Mouse (Mus musculus) myocyte (in vitro differentiated cells): ENCODE results near the gene Fos. TPM values are rescaled to one million over a fixed set of nuclear protein-coding genes. Genes with fewer than 3 reads are reported as not detected.

Experiments used
- H3K27me3 ChIP-seq: one replicate; pipeline ENCODE4 v1.6.1; 2011; ENCODE audit not compliant: control insufficient read depth, insufficient read depth, insufficient read length
- H3K36me3 ChIP-seq: one replicate; pipeline ENCODE4 v1.6.1; 2011; ENCODE audit not compliant: control insufficient read depth, insufficient read depth
- H3K4me2 ChIP-seq: one replicate; pipeline ENCODE4 v1.6.1; 2011; ENCODE audit warnings: low read depth, control low read depth
- H3K4me3 ChIP-seq: one replicate; pipeline ENCODE4 v1.5.1; 2011; ENCODE audit warnings: mild to moderate bottlenecking, control low read depth, moderate library complexity
- H3K79me2 ChIP-seq: one replicate; pipeline ENCODE4 v1.6.1; 2011; ENCODE audit not compliant: control insufficient read depth, insufficient read depth
- H3ac ChIP-seq: one replicate; pipeline ENCODE4 v1.6.1; 2011; ENCODE audit not compliant: control insufficient read depth, insufficient read length
- CEBPB ChIP-seq: IDR thresholded peaks from 2 replicates; pipeline ENCODE4 v1.6.1; 2011; ENCODE audit warnings: mild to moderate bottlenecking, moderate library complexity; ENCODE audit not compliant: poor library complexity, insufficient read depth, severe bottlenecking
- E2F4 ChIP-seq: IDR thresholded peaks from one replicate; pipeline ENCODE4 v1.6.1; 2011; ENCODE audit warnings: mild to moderate bottlenecking, control low read depth, moderate library complexity; ENCODE audit not compliant: insufficient read depth
- MAX ChIP-seq: IDR thresholded peaks from one replicate; pipeline ENCODE4 v1.6.1; 2011; ENCODE audit warnings: low read depth, mild to moderate bottlenecking, control low read depth
- MYOD1 ChIP-seq, 3 experiments: IDR thresholded peaks; one replicate each; pipeline ENCODE4 v1.6.1; 2011; ENCODE audit warnings: control low read depth in 2 of 3, low read depth in 2 of 3, mild to moderate bottlenecking in 2 of 3, moderate library complexity in 1 of 3; ENCODE audit not compliant: insufficient read length in 2 of 3, control insufficient read depth in 1 of 3
- MYOG ChIP-seq, 3 experiments: IDR thresholded peaks; one replicate each; pipeline ENCODE4 v1.6.1; 2011; ENCODE audit warnings: control low read depth in 2 of 3, low read depth in 2 of 3, mild to moderate bottlenecking in 2 of 3; ENCODE audit not compliant: insufficient read length in 2 of 3, control insufficient read depth in 1 of 3, insufficient read depth in 1 of 3
- POLR2A ChIP-seq: IDR thresholded peaks from one replicate; pipeline ENCODE4 v1.6.1; 2011; ENCODE audit warnings: low read depth, mild to moderate bottlenecking, control low read depth, moderate library complexity; ENCODE audit not compliant: insufficient read length
- POLR2AphosphoS2 ChIP-seq: IDR thresholded peaks from one replicate; pipeline ENCODE4 v1.6.1; 2011; ENCODE audit warnings: low read depth, control low read depth; ENCODE audit not compliant: insufficient read length
- REST ChIP-seq: IDR thresholded peaks from one replicate; pipeline ENCODE4 v1.6.1; 2011; ENCODE audit warnings: mild to moderate bottlenecking, control low read depth, moderate library complexity; ENCODE audit not compliant: insufficient read depth, insufficient read length
- SRF ChIP-seq: IDR thresholded peaks from one replicate; pipeline ENCODE4 v1.6.1; 2011; ENCODE audit warnings: low read depth; ENCODE audit not compliant: control insufficient read depth, insufficient read length
- TCF12 ChIP-seq: IDR thresholded peaks from one replicate; pipeline ENCODE4 v1.6.1; 2011; ENCODE audit warnings: mild to moderate bottlenecking, control low read depth; ENCODE audit not compliant: poor library complexity, insufficient read depth, severe bottlenecking
- TCF3 ChIP-seq: IDR thresholded peaks from one replicate; pipeline ENCODE4 v1.6.1; 2011; ENCODE audit warnings: low read depth, control low read depth; ENCODE audit not compliant: insufficient read length
- USF1 ChIP-seq: IDR thresholded peaks from one replicate; pipeline ENCODE4 v1.6.1; 2011; ENCODE audit warnings: low read depth, mild to moderate bottlenecking, control low read depth, moderate library complexity
- polyA plus RNA-seq: library from polyadenylated mRNA; unstranded; fragments of >200 nt; fragmentation: generic; extraction: Trizol; gene quantifications from one replicate; pipeline ENCODE4 v1.2.1, GENCODE M21; 2012; ENCODE audit warnings: missing spikeins

The Fos gene
- polyA plus RNA-seq, 1 experiment = 3.1 TPM

DNA sequence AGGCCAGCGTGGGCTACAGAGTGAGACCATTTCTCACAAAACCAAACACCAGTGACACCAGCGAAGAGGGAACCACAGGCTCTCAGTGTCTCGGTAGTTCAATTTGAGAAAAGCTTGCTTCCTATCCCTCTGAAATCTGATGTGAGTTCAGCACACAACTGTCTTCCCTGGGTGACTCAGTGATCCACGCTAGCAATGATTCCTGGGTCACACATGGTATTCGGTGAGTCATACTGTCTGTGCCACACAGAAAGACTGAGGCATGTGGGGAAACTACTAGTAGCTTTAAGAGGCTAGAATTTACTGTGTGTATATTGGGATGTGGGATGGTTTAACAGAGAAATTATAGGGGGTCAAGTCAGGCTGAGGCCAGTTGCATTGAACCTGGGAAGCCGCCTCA is 45.9 kb downstream of the Fos start:
- no peaks in the 10 kb centered on the region for H3K27me3 ChIP-seq
- H3K79me2 ChIP-seq = no peaks in the 10 kb centered on the region
- H3K36me3 ChIP-seq = no peaks in the 10 kb centered on the region
- TF ChIP-seq TCF12 (no peak), CEBPB (no peak), MYOG (IDR thresholded peaks at IDR 0.05; ENCODE audit: control insufficient read depth in 1 of 3, insufficient read depth in 1 of 3, insufficient read length in 2 of 3, low read depth in 2 of 3) (peak in 1 of 3 experiments; percentile 38), TCF3 (no peak), MYOD1 (IDR thresholded peaks at IDR 0.05; ENCODE audit: control insufficient read depth in 1 of 3, insufficient read length in 2 of 3, low read depth in 2 of 3) (peak in 2 of 3 experiments; percentile 54 to 72), POLR2A (no peak), SRF (no peak)
- H3K4me2 ChIP-seq = peak overlapping the region; percentile 72
- H3ac ChIP-seq = no peak overlapping the region
- no peak overlapping the region for H3K4me3 ChIP-seq

DNA sequence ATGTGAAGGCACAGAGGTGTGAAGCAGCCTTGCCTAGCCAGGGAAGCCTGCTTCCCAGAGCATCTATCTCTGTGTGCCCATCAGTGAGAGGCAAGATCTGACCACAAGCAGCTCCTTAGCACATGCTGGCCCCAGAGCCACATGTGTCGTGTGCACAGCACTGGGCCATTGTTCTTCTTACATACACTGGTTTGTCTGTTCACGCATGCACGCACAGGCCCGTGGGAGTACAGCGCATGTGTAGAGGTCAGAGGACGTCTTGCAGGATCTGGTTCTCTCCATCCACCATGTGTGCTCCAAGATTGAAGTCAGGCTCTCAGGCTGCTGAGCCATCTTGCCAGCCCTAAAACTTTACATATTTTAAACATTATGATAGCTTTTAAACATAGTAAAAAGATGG is 47.4 kb downstream of the Fos start:
- Histone ChIP-seq H3ac (no peak overlapping the region), H3K4me2 (no peak overlapping the region), H3K27me3 (no peaks in the 10 kb centered on the region), H3K36me3 (no peaks in the 10 kb centered on the region), H3K79me2 (no peaks in the 10 kb centered on the region), H3K4me3 (no peak overlapping the region)
- TF ChIP-seq TCF12 = no peak
- TF ChIP-seq REST = no peak
- no peak for TF ChIP-seq MYOG (IDR thresholded peaks at IDR 0.05; ENCODE audit: control insufficient read depth in 1 of 3, insufficient read depth in 1 of 3, insufficient read length in 2 of 3, low read depth in 2 of 3)
- no peak for TF ChIP-seq SRF
- TF ChIP-seq POLR2A = no peak
- TF ChIP-seq CEBPB = no peak
- no peak for TF ChIP-seq POLR2AphosphoS2

DNA sequence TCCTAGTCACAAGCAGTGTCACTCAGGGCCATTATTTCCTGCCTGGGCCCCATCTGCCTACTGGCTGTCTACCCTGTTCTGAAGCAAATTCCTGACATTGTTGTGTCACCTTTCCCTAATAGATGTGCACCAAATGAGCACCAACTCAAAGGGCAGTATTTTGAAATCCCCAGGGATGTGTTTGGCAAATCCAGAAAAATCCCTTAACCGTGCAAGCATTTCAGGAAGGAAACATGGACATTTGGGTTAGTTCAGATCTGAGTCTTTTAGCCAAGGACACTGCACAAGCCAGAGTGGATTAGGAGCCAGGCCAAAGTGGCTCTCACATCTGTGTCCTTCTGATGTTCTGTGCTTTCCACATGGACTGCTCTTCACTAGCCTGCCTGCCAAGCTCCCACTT is 48.0 kb downstream of the Fos start:
- Histone ChIP-seq H3K4me3 (no peak overlapping the region), H3K4me2 (no peak overlapping the region), H3ac (no peak overlapping the region), H3K36me3 (no peaks in the 10 kb centered on the region), H3K27me3 (no peaks in the 10 kb centered on the region), H3K79me2 (no peaks in the 10 kb centered on the region)
- TF ChIP-seq USF1 (no peak), MYOD1 (IDR thresholded peaks at IDR 0.05; ENCODE audit: control insufficient read depth in 1 of 3, insufficient read length in 2 of 3, low read depth in 2 of 3) (no peak), MAX (no peak), POLR2A (no peak), E2F4 (no peak), SRF (no peak), TCF12 (no peak), MYOG (IDR thresholded peaks at IDR 0.05; ENCODE audit: control insufficient read depth in 1 of 3, insufficient read depth in 1 of 3, insufficient read length in 2 of 3, low read depth in 2 of 3) (no peak), POLR2AphosphoS2 (no peak)

DNA sequence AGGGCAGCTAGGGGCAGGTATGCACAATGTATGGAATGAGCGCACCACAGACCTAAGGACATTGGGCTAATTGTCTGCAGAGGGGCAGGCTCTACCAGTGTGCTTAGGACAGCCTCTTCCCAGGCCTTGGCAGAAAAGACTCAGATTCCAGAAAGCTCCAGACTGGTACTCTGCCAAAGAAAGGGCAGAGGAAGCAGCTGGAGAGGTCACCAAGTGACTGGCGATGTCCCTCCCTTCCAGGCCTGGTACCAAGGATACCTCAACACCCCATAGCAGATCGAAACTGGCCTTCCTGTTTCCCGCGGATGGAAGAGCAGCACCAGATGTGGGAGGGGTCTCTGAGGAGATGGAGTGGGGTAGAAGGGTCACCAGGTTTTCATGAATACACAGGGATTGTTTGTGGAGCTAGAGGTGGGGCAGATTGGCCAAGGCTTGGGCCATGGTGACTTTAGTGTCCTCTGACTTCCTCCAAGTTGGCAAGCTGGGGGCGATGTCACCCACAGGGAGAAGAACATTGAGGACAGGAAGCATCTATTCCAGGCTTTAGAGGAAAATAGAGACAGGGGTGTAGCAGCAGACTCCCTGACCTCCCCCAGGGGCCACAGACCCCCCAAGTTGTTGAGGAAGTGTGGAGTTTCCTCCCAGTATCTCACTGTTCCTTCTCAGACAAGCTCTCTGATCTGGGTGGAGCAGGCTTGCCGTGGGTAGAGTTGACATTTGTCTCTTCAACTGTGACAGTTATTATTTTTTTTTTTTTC is 49.1 kb downstream of the Fos start:
- TF ChIP-seq TCF3 (no peak), MYOD1 (IDR thresholded peaks at IDR 0.05; ENCODE audit: control insufficient read depth in 1 of 3, insufficient read length in 2 of 3, low read depth in 2 of 3) (peak in 1 of 3 experiments; percentile 59), MYOG (IDR thresholded peaks at IDR 0.05; ENCODE audit: control insufficient read depth in 1 of 3, insufficient read depth in 1 of 3, insufficient read length in 2 of 3, low read depth in 2 of 3) (peak in 2 of 3 experiments; percentile 16 to 55)
- Histone ChIP-seq H3K36me3 (no peaks in the 10 kb centered on the region), H3K4me2 (peak overlapping the region; percentile 10), H3K79me2 (no peaks in the 10 kb centered on the region), H3ac (no peak overlapping the region), H3K27me3 (no peaks in the 10 kb centered on the region), H3K4me3 (no peak overlapping the region)

DNA sequence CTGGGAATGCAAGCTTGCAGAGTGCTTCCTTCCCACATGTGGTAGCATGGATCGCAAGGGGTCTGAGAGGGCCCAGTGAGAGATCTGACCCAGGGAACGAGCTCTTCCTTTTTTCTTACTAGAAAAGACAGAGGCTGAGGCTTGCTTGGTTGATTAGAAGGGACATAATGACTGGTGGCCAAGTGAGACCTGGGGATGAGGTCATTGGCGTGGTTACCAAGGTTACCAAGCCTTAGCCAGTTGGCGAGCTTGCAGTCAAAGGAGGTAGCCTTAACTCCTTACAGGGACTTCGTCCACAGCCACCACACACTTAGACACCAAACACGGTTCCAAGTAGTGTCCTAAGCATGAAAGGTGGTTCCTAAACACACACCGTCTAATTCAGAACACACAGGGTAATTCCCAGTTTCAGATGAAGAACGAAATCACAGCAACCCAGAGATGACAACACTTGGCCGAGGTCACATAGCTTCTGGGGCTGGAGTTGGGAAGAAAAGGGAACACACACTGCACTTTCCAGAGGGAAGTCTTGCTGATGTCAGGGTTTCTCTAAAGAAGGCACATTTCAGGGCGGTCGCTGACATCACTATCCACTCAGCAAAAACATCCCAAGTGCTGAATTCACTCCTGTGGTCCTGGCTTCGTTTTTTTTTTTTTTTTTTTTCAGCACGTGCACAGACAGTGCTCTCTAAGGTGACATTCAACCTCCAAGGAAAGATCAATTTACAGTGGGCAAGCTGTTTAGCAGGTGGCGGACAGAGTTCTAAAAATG is 49.9 kb downstream of the Fos start:
- Histone ChIP-seq H3K27me3 (no peaks in the 10 kb centered on the region), H3K4me3 (no peak overlapping the region), H3ac (no peak overlapping the region), H3K79me2 (no peaks in the 10 kb centered on the region), H3K36me3 (no peaks in the 10 kb centered on the region), H3K4me2 (peak overlapping the region; percentile 26)
- TF ChIP-seq MYOD1 (IDR thresholded peaks at IDR 0.05; ENCODE audit: control insufficient read depth in 1 of 3, insufficient read length in 2 of 3, low read depth in 2 of 3) = peak in 1 of 3 experiments; percentile 23
- no peak for TF ChIP-seq MYOG (IDR thresholded peaks at IDR 0.05; ENCODE audit: control insufficient read depth in 1 of 3, insufficient read depth in 1 of 3, insufficient read length in 2 of 3, low read depth in 2 of 3)
